Mouse (Mus musculus) midbrain, postnatal 0 days (tissue): ENCODE data around the gene Fbxo28. TPM values are rescaled to one million over a fixed set of nuclear protein-coding genes. Genes with fewer than 3 reads are reported as not detected.

Experiments used
- ATAC-seq: fragments of 200-750 bp; cut with Nextera tagmentation; 2 replicates; pipeline ENCODE4 v1.8.0; 2017; ENCODE audit warnings: moderate number of reproducible peaks, mild to moderate bottlenecking, moderate TSS enrichment, moderate library complexity; ENCODE audit not compliant: low FRiP score
- DNase-seq: peaks from one replicate; pipeline ENCODE4 v3.0.0-alpha.2; 2015; ENCODE audit warnings: low spot score
- H3K27ac ChIP-seq: fragments of 300-500 bp; sonication (generic); 2 replicates; pipeline ENCODE4 v1.5.1; 2014; ENCODE audit warnings: low read depth, mild to moderate bottlenecking, low read length, mixed read lengths
- H3K27me3 ChIP-seq: fragments of 300-500 bp; sonication (generic); 2 replicates; pipeline ENCODE4 v1.6.1; 2014; ENCODE audit warnings: low read length, control low read depth, mixed read lengths; ENCODE audit not compliant: insufficient read depth
- H3K36me3 ChIP-seq: fragments of 300-500 bp; sonication (generic); 2 replicates; pipeline ENCODE4 v1.6.1; 2014; ENCODE audit warnings: low read length, control low read depth, mixed read lengths; ENCODE audit not compliant: insufficient read depth
- H3K4me1 ChIP-seq: fragments of 300-500 bp; sonication (generic); 2 replicates; pipeline ENCODE4 v1.6.1; 2014; ENCODE audit warnings: mild to moderate bottlenecking, control low read depth, antibody characterized with exemption, low read length, mixed read lengths; ENCODE audit not compliant: insufficient read depth
- H3K4me2 ChIP-seq: fragments of 300-500 bp; sonication (generic); 2 replicates; pipeline ENCODE4 v1.6.1; 2014; ENCODE audit warnings: low read depth, mild to moderate bottlenecking, low read length, mixed read lengths; ENCODE audit not compliant: poor library complexity, severe bottlenecking
- H3K4me3 ChIP-seq: fragments of 300-500 bp; sonication (generic); 2 replicates; pipeline ENCODE4 v1.5.1; 2014; ENCODE audit warnings: low read depth, mild to moderate bottlenecking, low read length, moderate library complexity
- H3K9ac ChIP-seq: fragments of 300-500 bp; sonication (generic); replicated peaks from 2 replicates; pipeline ENCODE4 v1.6.1; 2014; ENCODE audit warnings: mild to moderate bottlenecking, low read length, moderate library complexity, mixed read lengths; ENCODE audit not compliant: poor library complexity, severe bottlenecking
- H3K9me3 ChIP-seq: fragments of 300-500 bp; sonication (generic); 2 replicates; pipeline ENCODE4 v1.6.1; 2016; ENCODE audit warnings: low read length, control low read depth
- CTCF ChIP-seq: IDR thresholded peaks from 2 replicates; pipeline ENCODE4 v1.5.1; 2016; ENCODE audit warnings: antibody characterized with exemption, mild to moderate bottlenecking
- WGBS: fragments of 180-500 bp; shearing (Covaris S2); extraction: QIAGEN DNeasy Blood & Tissue Kit; methylation state at CpG from one replicate; pipeline ENCODE4 v1.1.7; 2014; 5-methylcytosine and 5-hydroxymethylcytosine counted together
- polyA plus RNA-seq: library from polyadenylated mRNA; unstranded; fragments of >200 nt; fragmentation: Nextera tagmentation; extraction: Ambion mirVana; gene quantifications from 2 replicates; pipeline ENCODE4 v1.2.1, GENCODE M21; 2015
- total RNA-seq: library from RNA; depleted of rRNA; stranded (reverse); fragments of >200 nt; gene quantifications from 2 replicates; pipeline ENCODE4 v1.2.3, GENCODE M21; 2014

Fbxo28 gene
- total and polyA plus RNA-seq, 2 experiments from 2014 or later = 14.5 to 32.2 TPM

DNA sequence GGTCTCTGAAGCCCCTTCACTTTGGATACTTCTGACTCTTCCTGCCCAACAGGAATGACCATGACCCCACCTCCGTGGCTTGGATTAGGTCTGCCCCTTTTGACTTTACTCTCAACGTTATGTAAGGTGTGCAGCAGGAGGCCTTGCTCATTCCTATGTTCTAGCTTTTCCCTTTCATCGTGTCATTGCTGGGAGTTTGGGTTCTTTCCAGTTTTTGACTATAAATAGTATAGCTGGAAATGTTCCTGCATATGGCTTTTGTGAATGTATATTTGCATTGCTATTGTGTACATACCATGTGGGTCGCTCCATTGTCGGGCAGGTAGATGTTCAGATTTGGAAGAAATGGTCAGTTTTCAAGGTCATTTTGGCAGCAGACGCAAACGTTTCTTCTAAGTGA is 37.4 kb upstream of the Fbxo28 start:
- DNase-seq (no peak), ATAC-seq (no peak)
- Histone ChIP-seq H3K36me3 (no peaks in the 10 kb centered on the region), H3K4me2 (no peak overlapping the region), H3K9ac (no peak overlapping the region), H3K27ac (no peak overlapping the region), H3K27me3 (no peaks in the 10 kb centered on the region), H3K9me3 (no peaks in the 10 kb centered on the region), H3K4me3 (no peak overlapping the region), H3K4me1 (no peaks in the 10 kb centered on the region)
- no peak for TF ChIP-seq CTCF
- WGBS = 87% methylated on average over 7 of the region's 7 CpGs

DNA sequence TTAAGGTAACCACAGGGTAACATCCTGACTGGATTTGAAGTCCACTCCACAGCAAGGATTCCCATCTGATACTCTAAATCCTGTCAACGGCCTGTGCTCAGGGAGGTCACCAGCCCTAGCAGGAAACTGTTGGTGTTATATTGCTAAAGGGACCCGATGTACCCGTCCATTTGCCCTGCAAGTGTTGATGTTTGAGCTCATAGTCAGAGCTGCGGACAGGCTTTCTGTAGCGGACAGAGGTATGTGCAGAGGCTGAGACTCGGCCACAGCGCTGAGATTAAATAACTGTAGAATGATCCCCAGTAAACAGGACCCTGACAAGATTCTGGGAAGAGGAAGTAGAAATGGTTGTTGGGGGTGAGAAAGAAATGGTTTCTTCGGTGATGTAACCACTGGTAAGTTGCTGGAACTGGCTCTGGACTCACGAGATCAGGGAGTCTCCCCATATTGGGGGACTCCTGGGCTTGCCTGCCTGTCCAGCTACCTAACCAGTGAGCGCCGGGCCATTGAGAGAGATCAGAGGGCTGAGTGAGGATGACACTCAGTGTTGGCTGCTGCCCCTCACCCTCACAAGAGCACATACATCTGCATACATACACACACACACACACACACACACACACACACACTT is 36.9 kb upstream of the Fbxo28 start:
- no peak for DNase-seq
- ATAC-seq = no peak
- 86% methylated on average over 11 of the region's 11 CpGs for WGBS
- Histone ChIP-seq H3K36me3 (no peaks in the 10 kb centered on the region), H3K27ac (no peak overlapping the region), H3K9ac (no peak overlapping the region), H3K9me3 (no peaks in the 10 kb centered on the region), H3K4me1 (no peaks in the 10 kb centered on the region), H3K27me3 (no peaks in the 10 kb centered on the region), H3K4me3 (no peak overlapping the region), H3K4me2 (no peak overlapping the region)
- TF ChIP-seq CTCF = no peak

DNA sequence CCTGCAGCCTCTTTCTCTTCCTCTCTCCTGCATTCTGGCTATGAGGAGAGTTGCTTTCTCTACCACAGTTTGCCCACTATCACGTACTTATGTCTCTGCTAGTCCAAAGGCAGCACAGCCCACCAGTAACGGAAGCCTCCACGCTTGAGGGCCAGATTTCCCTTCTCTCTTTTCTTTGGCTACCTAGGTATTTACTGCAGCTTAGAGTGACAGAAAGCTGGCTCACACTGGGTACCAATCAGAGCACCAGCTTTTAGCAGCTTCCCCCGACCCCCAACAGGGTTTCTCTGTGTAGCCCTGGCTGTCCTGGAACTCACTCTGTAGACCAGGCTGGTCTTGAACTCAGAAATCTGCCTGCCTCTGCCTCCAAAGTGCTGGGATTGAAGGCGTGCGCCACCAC is 36.1 kb upstream of the Fbxo28 start:
- Histone ChIP-seq H3K4me2 (no peak overlapping the region), H3K9me3 (no peaks in the 10 kb centered on the region), H3K27ac (no peak overlapping the region), H3K4me1 (no peaks in the 10 kb centered on the region), H3K9ac (no peak overlapping the region), H3K36me3 (no peaks in the 10 kb centered on the region), H3K27me3 (no peaks in the 10 kb centered on the region), H3K4me3 (no peak overlapping the region)
- no peak for ATAC-seq
- no peak for DNase-seq
- TF ChIP-seq CTCF = no peak
- 80% methylated on average over 6 of the region's 6 CpGs for WGBS

DNA sequence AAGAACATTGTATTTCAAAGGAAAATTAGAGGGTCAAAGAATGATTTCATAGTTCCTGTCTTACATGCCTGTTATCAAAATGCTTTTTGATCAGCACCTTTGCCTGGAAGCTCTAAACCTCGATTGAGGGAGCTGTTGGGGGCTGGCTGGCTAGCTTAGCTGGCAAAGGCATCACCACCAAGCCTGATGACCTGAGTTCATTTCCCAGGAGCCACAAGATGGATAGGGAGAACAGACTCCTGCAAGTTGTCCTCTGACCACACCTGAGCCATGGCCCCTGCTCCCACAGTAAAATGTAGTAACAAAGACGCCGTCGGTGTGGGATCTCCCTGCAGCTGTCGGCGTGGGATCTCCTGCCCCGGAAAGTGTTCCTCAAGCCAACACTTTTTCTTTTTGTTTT is 35.4 kb upstream of the Fbxo28 start:
- H3K9ac ChIP-seq = no peak overlapping the region
- H3K9me3 ChIP-seq = no peaks in the 10 kb centered on the region
- H3K4me1 ChIP-seq = no peaks in the 10 kb centered on the region
- 86% methylated on average over 7 of the region's 7 CpGs for WGBS
- no peak for TF ChIP-seq CTCF
- H3K36me3 ChIP-seq = no peaks in the 10 kb centered on the region
- no peak for ATAC-seq
- H3K27me3 ChIP-seq = no peaks in the 10 kb centered on the region
- H3K4me3 ChIP-seq = no peak overlapping the region
- DNase-seq = no peak
- no peak overlapping the region for H3K4me2 ChIP-seq
- H3K27ac ChIP-seq = no peak overlapping the region

DNA sequence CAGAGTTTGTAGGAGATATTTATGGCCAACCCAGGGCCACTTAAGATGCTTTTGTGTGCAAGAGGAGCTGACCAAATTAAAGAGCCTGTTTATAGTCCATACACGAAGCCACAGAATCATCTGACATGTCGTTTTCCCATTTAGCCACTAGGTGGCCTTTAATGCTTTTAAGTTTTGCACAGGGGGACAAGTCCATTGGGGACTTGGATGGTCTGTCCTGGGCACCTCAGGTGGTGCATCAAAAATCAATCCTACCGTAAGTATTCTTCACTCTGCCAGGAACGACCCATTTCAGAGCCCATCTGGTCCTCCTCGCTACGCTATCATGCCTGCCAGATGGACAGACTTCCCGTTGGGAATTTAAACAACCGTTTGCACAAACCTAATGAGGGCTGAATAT is 34.8 kb upstream of the Fbxo28 start:
- H3K4me3 ChIP-seq = no peak overlapping the region
- DNase-seq (peak; percentile 87), ATAC-seq (no peak)
- H3K27ac ChIP-seq = no peak overlapping the region
- no peaks in the 10 kb centered on the region for H3K36me3 ChIP-seq
- H3K9ac ChIP-seq = no peak overlapping the region
- no peak overlapping the region for H3K4me2 ChIP-seq
- WGBS = 16% methylated on average over 8 of the region's 8 CpGs
- no peaks in the 10 kb centered on the region for H3K27me3 ChIP-seq
- no peaks in the 10 kb centered on the region for H3K9me3 ChIP-seq
- no peaks in the 10 kb centered on the region for H3K4me1 ChIP-seq
- TF ChIP-seq CTCF = peak; percentile 80

DNA sequence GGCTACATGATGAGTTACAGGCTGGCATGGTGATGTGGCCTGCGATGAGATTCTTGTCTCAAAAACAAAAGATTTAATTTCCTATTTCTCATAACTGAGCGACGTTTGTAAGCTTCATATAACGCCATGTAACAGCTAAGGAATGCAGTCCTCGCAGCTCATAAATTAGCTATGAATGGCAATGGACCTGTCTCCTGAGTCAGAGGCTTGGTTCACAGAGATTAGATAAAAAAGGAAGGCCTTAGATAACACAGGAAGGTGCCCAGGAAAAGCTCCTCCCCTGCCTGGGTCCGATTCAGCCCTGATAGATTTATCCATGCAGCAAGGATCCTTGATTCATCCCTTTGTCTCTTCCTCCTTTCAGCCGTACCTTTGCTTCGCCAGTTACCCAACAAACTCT is 30.5 kb upstream of the Fbxo28 start:
- Histone ChIP-seq H3K9me3 (no peaks in the 10 kb centered on the region), H3K27me3 (no peaks in the 10 kb centered on the region), H3K4me3 (no peak overlapping the region), H3K9ac (no peak overlapping the region), H3K4me2 (no peak overlapping the region), H3K4me1 (no peaks in the 10 kb centered on the region), H3K36me3 (no peaks in the 10 kb centered on the region), H3K27ac (no peak overlapping the region)
- ATAC-seq = no peak
- no peak for TF ChIP-seq CTCF
- DNase-seq = no peak
- 85% methylated on average over 8 of the region's 8 CpGs for WGBS
